Mouse (Mus musculus) heart, adult 2 months (tissue): ENCODE results near the gene Fgfr2. TPM values are rescaled to one million over a fixed set of nuclear protein-coding genes. Genes with fewer than 3 reads are reported as not detected.

Experiments used
- DNase-seq, 2 experiments: peaks; one replicate each; pipeline ENCODE4 v3.0.0; 2021
- H3K27ac ChIP-seq: fragments of 200-600 bp; 2 replicates; pipeline ENCODE4 v1.8.1; 2022
- H3K27me3 ChIP-seq: fragments of 200-500 bp; 2 replicates; pipeline ENCODE4 v1.6.1; 2012; ENCODE audit warnings: mild to moderate bottlenecking, low read length, inconsistent platforms, mixed read lengths; ENCODE audit not compliant: control insufficient read depth, insufficient read depth
- H3K36me3 ChIP-seq: fragments of 200-500 bp; 2 replicates; pipeline ENCODE4 v1.6.1; 2012; ENCODE audit warnings: low read length, inconsistent platforms; ENCODE audit not compliant: control insufficient read depth, insufficient read depth
- H3K4me1 ChIP-seq: fragments of 200-500 bp; 2 replicates; pipeline ENCODE4 v1.6.1; 2011; ENCODE audit warnings: low read length; ENCODE audit not compliant: control insufficient read depth, insufficient read depth
- H3K4me3 ChIP-seq: fragments of 200-600 bp; 2 replicates; pipeline ENCODE4 v1.8.1; 2022
- H3K79me2 ChIP-seq: fragments of 200-500 bp; replicated peaks from 2 replicates; pipeline ENCODE4 v1.6.1; 2012; ENCODE audit warnings: mild to moderate bottlenecking, inconsistent platforms, low read length, moderate library complexity, mixed read lengths; ENCODE audit not compliant: control insufficient read depth, insufficient read depth
- H3K9ac ChIP-seq: fragments of 200-500 bp; 2 replicates; pipeline ENCODE4 v1.6.1; 2012; ENCODE audit warnings: low read depth, mild to moderate bottlenecking, control low read depth, inconsistent platforms, low read length, mixed read lengths
- CTCF ChIP-seq: fragments of 200-600 bp; IDR thresholded peaks from 2 replicates; pipeline ENCODE4 v1.8.1; 2022; ENCODE audit warnings: antibody characterized with exemption, mild to moderate bottlenecking, moderate library complexity
- EP300 ChIP-seq: fragments of 200-500 bp; IDR thresholded peaks from 2 replicates; pipeline ENCODE4 v1.6.1; 2011; ENCODE audit warnings: low read depth, low read length, control low read depth; ENCODE audit not compliant: insufficient read depth
- POLR2A ChIP-seq: fragments of 200-500 bp; IDR thresholded peaks from 2 replicates; pipeline ENCODE4 v1.6.1; 2011; ENCODE audit warnings: mild to moderate bottlenecking, low read depth, low read length, control low read depth; ENCODE audit not compliant: insufficient read depth
- WGBS: fragments of 180-500 bp; shearing (Covaris S2); methylation state at CpG from one replicate; pipeline ENCODE4 v1.1.7; 2018; 5-methylcytosine and 5-hydroxymethylcytosine counted together
- intact Hi-C: fragments of 180-260 bp; cut with DNase I; formaldehyde crosslinking; loops from one replicate; pipeline ENCODE4 v1.15.1; 2025
- polyA plus RNA-seq: library from polyadenylated mRNA; depleted of rRNA; stranded (reverse); fragments of >200 nt; gene quantifications from 2 replicates; pipeline ENCODE4 v1.2.3, GENCODE M21; 2012
- total RNA-seq, 2 experiments: library from RNA; stranded (reverse); gene quantifications; 2 replicates each; pipeline ENCODE4 v1.2.3; 2021

Gene Fgfr2
- total and polyA plus RNA-seq, 3 experiments: 1.1 to 2.0 (median 1.3) TPM

GRCm38 (mm10) chr7:132891561-132892310 is 231.4 kb downstream of the Fgfr2 start:
- H3K27me3 ChIP-seq: no peaks in the 10 kb centered on the region
- TF ChIP-seq CTCF: no peak
- no peak for TF ChIP-seq EP300
- no peak for TF ChIP-seq POLR2A
- H3K79me2 ChIP-seq: no peaks in the 10 kb centered on the region
- peak; percentile 32 to 43 for DNase-seq
- intact Hi-C loops: no loop called here
- no peak overlapping the region for H3K9ac ChIP-seq
- no peaks in the 10 kb centered on the region for H3K36me3 ChIP-seq
- peaks cover 7% of the 10 kb centered on the region; the same call in 1 of the 2 replicates for H3K4me1 ChIP-seq
- peak overlapping the region; percentile 7; the same call in 1 of the 2 replicates for H3K27ac ChIP-seq
- no peak overlapping the region for H3K4me3 ChIP-seq
- WGBS: 59% methylated on average over 5 of the region's 5 CpGs

GRCm38 (mm10) chr7:132890201-132890600 is 232.9 kb downstream of the Fgfr2 start:
- DNase-seq: no peak
- H3K4me3 ChIP-seq: no peak overlapping the region
- H3K27ac ChIP-seq: no peak overlapping the region
- H3K4me1 ChIP-seq: peaks cover 6% of the 10 kb centered on the region; the same call in 1 of the 2 replicates
- TF ChIP-seq POLR2A (no peak), CTCF (no peak), EP300 (no peak)
- intact Hi-C loops: no loop called here
- 92% methylated on average over 5 of the region's 5 CpGs for WGBS
- no peak overlapping the region for H3K9ac ChIP-seq
- H3K27me3 ChIP-seq: no peaks in the 10 kb centered on the region
- H3K36me3 ChIP-seq: no peaks in the 10 kb centered on the region
- no peaks in the 10 kb centered on the region for H3K79me2 ChIP-seq

GRCm38 (mm10) chr7:132889691-132890090 is 233.5 kb downstream of the Fgfr2 start:
- WGBS: 94% methylated on average over 8 of the region's 8 CpGs

GRCm38 (mm10) chr7:132888518-132889249 is 234.5 kb downstream of the Fgfr2 start:
- H3K9ac ChIP-seq: no peak overlapping the region
- no peak overlapping the region for H3K4me3 ChIP-seq
- no peak overlapping the region for H3K27ac ChIP-seq
- H3K4me1 ChIP-seq: peaks cover 6% of the 10 kb centered on the region; the same call in 1 of the 2 replicates
- H3K36me3 ChIP-seq: no peaks in the 10 kb centered on the region
- H3K27me3 ChIP-seq: no peaks in the 10 kb centered on the region
- intact Hi-C loops: no loop called here
- 68% methylated on average over 4 of the region's 4 CpGs for WGBS
- TF ChIP-seq EP300: no peak
- TF ChIP-seq CTCF: no peak
- no peak for TF ChIP-seq POLR2A
- DNase-seq: peak in 1 of 2 experiments; percentile 3
- H3K79me2 ChIP-seq: no peaks in the 10 kb centered on the region

More at GRCm38 (mm10) chr7:132889691-132890090, 233.5 kb downstream of the Fgfr2 start:
- H3K79me2 ChIP-seq: no peaks in the 10 kb centered on the region
- no peak overlapping the region for H3K4me3 ChIP-seq
- no peak for TF ChIP-seq POLR2A
- TF ChIP-seq EP300: no peak
- TF ChIP-seq CTCF: no peak
- H3K9ac ChIP-seq: no peak overlapping the region
- no peaks in the 10 kb centered on the region for H3K36me3 ChIP-seq
- no peak overlapping the region for H3K27ac ChIP-seq
- intact Hi-C loops: no loop called here
- H3K4me1 ChIP-seq: peaks cover 6% of the 10 kb centered on the region; the same call in 1 of the 2 replicates
- DNase-seq: peak in 1 of 2 experiments; percentile 8
- no peaks in the 10 kb centered on the region for H3K27me3 ChIP-seq

- TF ChIP-seq CTCF (no peak), POLR2A (no peak), EP300 (no peak)
- no peak for DNase-seq
Observed at GRCm38 (mm10) chr7:132888052-132888451, 235.1 kb downstream of the Fgfr2 start.

More at GRCm38 (mm10) chr7:132888052-132888451, 235.1 kb downstream of the Fgfr2 start:
- intact Hi-C loops: no loop called here
- Histone ChIP-seq H3K36me3 (no peaks in the 10 kb centered on the region), H3K4me1 (peaks cover 6% of the 10 kb centered on the region; the same call in 1 of the 2 replicates), H3K4me3 (no peak overlapping the region), H3K27ac (no peak overlapping the region), H3K79me2 (no peaks in the 10 kb centered on the region), H3K9ac (no peak overlapping the region), H3K27me3 (no peaks in the 10 kb centered on the region)
- 34% methylated on average over 3 of the region's 3 CpGs for WGBS
